Mouse (Mus musculus) layer of hippocampus, postnatal 10 days (tissue): ENCODE data around the gene Gm10376. TPM values are rescaled to one million over a fixed set of nuclear protein-coding genes. Genes with fewer than 3 reads are reported as not detected.
"Not testable (repeated sequence)": the region's sequence is repeated elsewhere in the genome, so short reads cannot be mapped to it uniquely, and the experiment has no call there.

Experiments
- DNase-seq, 2 experiments: peaks; one replicate each; pipeline ENCODE4 v3.0.0; 2021; ENCODE audit warnings: low spot score in 2 of 2
- long read RNA-seq: library from polyadenylated mRNA; stranded (forward); transcript quantifications from one replicate; pipeline ENCODE4 v2.0.0, GENCODE M21; 2023
- total RNA-seq, 2 experiments: library from RNA; stranded (reverse); gene quantifications; 2 replicates each; pipeline ENCODE4 v1.2.3; 2021

Gm10376 gene
- under 1 TPM in 1 of 2 experiments, not detected in 1; 0.91 TPM for total RNA-seq
- long read RNA-seq = 0 reads

- not testable (repeated sequence) for DNase-seq
Measured at GRCm38 (mm10) chr14:43015528-43015927, at the start of gene Gm10376. Gene Gm10376 (minus strand): TSS chr14:43015628.

DNA sequence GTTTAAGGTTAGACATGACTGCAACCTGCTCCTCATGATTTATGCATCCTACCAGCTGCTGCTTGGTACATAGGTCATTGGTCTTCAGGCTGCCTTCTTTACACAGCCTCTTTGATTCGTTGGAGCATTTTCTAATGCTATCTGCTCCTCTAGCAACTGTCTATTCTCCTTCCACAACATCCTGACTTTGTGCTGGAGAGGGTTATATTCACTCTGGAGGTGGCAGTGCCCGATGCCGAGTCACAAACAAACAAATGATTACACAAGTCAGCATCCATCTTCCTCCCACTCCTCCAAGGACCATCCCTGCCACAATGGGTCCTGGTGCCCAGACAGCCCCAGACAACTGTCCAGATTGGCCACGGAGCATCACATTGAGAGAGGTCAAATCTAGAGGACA, 44.8 kb upstream of the Gm10376 start:
- not testable (repeated sequence) for DNase-seq

DNA sequence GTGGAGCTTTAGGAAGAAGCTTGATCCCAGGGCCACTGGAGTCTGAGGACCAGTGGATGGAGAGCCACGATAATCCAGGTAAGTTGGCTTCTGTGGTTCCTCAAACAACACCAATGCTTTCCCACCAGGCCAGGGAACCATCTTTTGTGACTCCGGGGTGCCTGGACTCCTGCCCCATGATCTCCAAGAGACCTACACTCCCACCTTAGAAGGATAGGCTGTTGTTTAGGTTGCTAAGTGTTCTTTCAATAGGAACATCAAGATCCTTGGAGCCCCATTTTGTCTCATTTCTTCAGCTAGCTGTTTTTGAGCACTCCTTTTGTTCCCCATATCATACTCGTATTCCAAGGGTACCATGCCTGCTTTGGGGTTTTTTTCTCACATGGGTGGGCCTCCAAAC, 42.6 kb upstream of the Gm10376 start:
- DNase-seq = not testable (repeated sequence)

- not testable (repeated sequence) for DNase-seq
Measured at GRCm38 (mm10) chr14:42993524-42993923, 21.9 kb downstream of the Gm10376 start, which contains the start of gene Gm8082. Gene Gm8082 (minus strand): TSS chr14:42993624.

Other genes starting within 250 kb of the Gm10376 start
- gene Gm3015, start 246.8 kb downstream of the Gm10376 start, total RNA-seq = not detected
- not detected for gene Gm10377, start 217.6 kb downstream of the Gm10376 start, total RNA-seq
- gene Gm21977, start 162.2 kb downstream of the Gm10376 start, total RNA-seq = not detected
- not detected for gene Gm8082, start 22.0 kb downstream of the Gm10376 start, total RNA-seq
- gene Gm8094, start 61.0 kb upstream of the Gm10376 start, total RNA-seq = not detected
- under 1 TPM; 0.25 TPM for gene Gm8104, start 85.0 kb upstream of the Gm10376 start, total RNA-seq
- gene Gm7233, start 164.2 kb upstream of the Gm10376 start, total RNA-seq = under 1 TPM in 1 of 2 experiments, not detected in 1; 0.33 TPM
- not detected for gene Gm8122, start 219.7 kb upstream of the Gm10376 start, total RNA-seq
- under 1 TPM in 1 of 2 experiments, not detected in 1; 0.23 TPM for gene Gm8126, start 243.0 kb upstream of the Gm10376 start, total RNA-seq